Mouse (Mus musculus) midbrain, postnatal 0 days (tissue): Measurements from ENCODE around the gene Thtpa. TPM values are rescaled to one million over a fixed set of nuclear protein-coding genes. Genes with fewer than 3 reads are reported as not detected.

Source experiments
- ATAC-seq: fragments of 200-750 bp; cut with Nextera tagmentation; 2 replicates; pipeline ENCODE4 v1.8.0; 2017; ENCODE audit warnings: moderate number of reproducible peaks, mild to moderate bottlenecking, moderate TSS enrichment, moderate library complexity; ENCODE audit not compliant: low FRiP score
- DNase-seq: peaks from one replicate; pipeline ENCODE4 v3.0.0-alpha.2; 2015; ENCODE audit warnings: low spot score
- H3K27ac ChIP-seq: fragments of 300-500 bp; sonication (generic); 2 replicates; pipeline ENCODE4 v1.5.1; 2014; ENCODE audit warnings: low read depth, mild to moderate bottlenecking, low read length, mixed read lengths
- H3K27me3 ChIP-seq: fragments of 300-500 bp; sonication (generic); 2 replicates; pipeline ENCODE4 v1.6.1; 2014; ENCODE audit warnings: low read length, control low read depth, mixed read lengths; ENCODE audit not compliant: insufficient read depth
- H3K36me3 ChIP-seq: fragments of 300-500 bp; sonication (generic); 2 replicates; pipeline ENCODE4 v1.6.1; 2014; ENCODE audit warnings: low read length, control low read depth, mixed read lengths; ENCODE audit not compliant: insufficient read depth
- H3K4me1 ChIP-seq: fragments of 300-500 bp; sonication (generic); 2 replicates; pipeline ENCODE4 v1.6.1; 2014; ENCODE audit warnings: mild to moderate bottlenecking, control low read depth, antibody characterized with exemption, low read length, mixed read lengths; ENCODE audit not compliant: insufficient read depth
- H3K4me2 ChIP-seq: fragments of 300-500 bp; sonication (generic); 2 replicates; pipeline ENCODE4 v1.6.1; 2014; ENCODE audit warnings: low read depth, mild to moderate bottlenecking, low read length, mixed read lengths; ENCODE audit not compliant: poor library complexity, severe bottlenecking
- H3K4me3 ChIP-seq: fragments of 300-500 bp; sonication (generic); 2 replicates; pipeline ENCODE4 v1.5.1; 2014; ENCODE audit warnings: low read depth, mild to moderate bottlenecking, low read length, moderate library complexity
- H3K9ac ChIP-seq: fragments of 300-500 bp; sonication (generic); replicated peaks from 2 replicates; pipeline ENCODE4 v1.6.1; 2014; ENCODE audit warnings: mild to moderate bottlenecking, low read length, moderate library complexity, mixed read lengths; ENCODE audit not compliant: poor library complexity, severe bottlenecking
- H3K9me3 ChIP-seq: fragments of 300-500 bp; sonication (generic); 2 replicates; pipeline ENCODE4 v1.6.1; 2016; ENCODE audit warnings: low read length, control low read depth
- CTCF ChIP-seq: IDR thresholded peaks from 2 replicates; pipeline ENCODE4 v1.5.1; 2016; ENCODE audit warnings: antibody characterized with exemption, mild to moderate bottlenecking
- WGBS: fragments of 180-500 bp; shearing (Covaris S2); extraction: QIAGEN DNeasy Blood & Tissue Kit; methylation state at CpG from one replicate; pipeline ENCODE4 v1.1.7; 2014; 5-methylcytosine and 5-hydroxymethylcytosine counted together
- polyA plus RNA-seq: library from polyadenylated mRNA; unstranded; fragments of >200 nt; fragmentation: Nextera tagmentation; extraction: Ambion mirVana; gene quantifications from 2 replicates; pipeline ENCODE4 v1.2.1, GENCODE M21; 2015
- total RNA-seq: library from RNA; depleted of rRNA; stranded (reverse); fragments of >200 nt; gene quantifications from 2 replicates; pipeline ENCODE4 v1.2.3, GENCODE M21; 2014

The Thtpa gene
- total and polyA plus RNA-seq, 2 experiments from 2014 or later, result 32.5 to 42.1 TPM

DNA sequence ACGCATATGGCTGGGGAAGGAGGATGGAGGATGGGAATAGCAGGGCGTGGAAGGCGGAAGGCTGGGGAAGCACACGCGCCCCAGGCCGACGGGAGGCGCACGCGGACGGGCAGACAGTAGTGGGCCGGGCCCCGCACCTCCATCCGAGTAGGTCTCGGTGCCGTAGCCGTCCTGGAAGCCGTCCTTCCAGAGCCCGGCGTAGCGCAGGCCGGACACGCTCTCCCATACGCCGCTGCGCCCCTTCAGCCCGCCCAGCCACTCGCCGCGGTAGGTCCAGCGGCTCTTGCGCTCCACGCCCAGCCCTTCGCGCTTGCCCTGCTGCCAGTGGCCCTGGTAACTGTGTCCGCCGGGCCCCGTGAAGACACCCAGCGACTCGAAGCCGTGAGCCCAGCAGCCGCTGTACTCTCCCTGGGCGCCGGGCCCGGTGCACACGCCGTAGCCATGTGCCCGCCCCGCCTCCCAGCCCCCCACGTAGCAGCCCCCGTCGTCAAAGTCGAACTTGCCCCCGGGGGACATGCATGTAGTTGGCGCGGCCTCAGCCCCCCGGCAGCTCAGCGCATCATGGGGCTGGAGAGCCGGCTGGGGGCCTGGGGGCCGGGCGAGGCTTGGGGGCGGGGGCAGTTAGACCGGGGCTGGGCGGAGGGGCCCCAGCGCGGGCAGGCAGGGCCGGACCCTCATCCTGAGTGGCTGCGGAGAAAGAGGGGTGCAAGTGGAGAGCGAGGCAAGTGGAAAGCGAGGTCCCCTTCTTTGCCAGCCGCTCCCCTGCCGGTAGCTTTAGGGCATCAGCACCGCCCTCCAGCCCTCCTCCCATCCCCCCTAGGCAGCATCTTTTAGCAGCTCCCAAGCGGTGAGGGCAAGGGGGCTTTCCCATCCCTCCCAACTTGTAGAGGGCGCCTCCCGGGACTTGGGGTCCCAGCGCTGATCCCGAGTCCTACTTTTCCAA lies 20.4 kb downstream of the Thtpa start:
- DNase-seq (peak; percentile 65), ATAC-seq (peak; percentile 48)
- H3K27me3 ChIP-seq, result no peaks in the 10 kb centered on the region
- no peaks in the 10 kb centered on the region for H3K9me3 ChIP-seq
- peaks cover 6% of the 10 kb centered on the region for H3K36me3 ChIP-seq
- H3K4me3 ChIP-seq, result peak overlapping the region; percentile 82
- TF ChIP-seq CTCF, result peak; percentile 48
- H3K9ac ChIP-seq, result peak overlapping the region; percentile 96
- H3K4me1 ChIP-seq, result peaks cover 25% of the 10 kb centered on the region; the same call in 1 of the 2 replicates
- peak overlapping the region; percentile 97 for H3K27ac ChIP-seq
- under 1% methylated on average over 57 of the region's 78 CpGs for WGBS
- peak overlapping the region; percentile 76 for H3K4me2 ChIP-seq

DNA sequence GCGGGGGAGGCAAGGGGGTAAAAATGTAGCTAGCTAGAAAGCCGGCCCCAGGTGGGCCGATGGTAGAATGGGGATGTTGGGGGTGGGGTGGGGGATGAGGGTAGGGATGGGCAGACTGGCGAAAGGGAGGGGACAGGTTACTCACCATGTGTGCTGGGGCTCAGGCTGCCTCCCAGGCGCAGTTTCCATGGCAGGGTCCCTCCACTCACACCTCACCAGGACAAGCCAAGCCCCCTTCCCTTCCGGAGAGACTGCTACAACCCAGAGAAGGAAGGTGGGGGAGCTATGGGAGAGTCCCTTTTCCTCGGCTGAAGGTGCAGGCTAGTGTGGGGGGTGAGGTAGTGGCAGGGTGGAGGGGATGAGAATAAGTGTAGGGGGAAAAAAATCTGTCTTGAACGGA lies 21.3 kb downstream of the Thtpa start:
- ATAC-seq (peak; percentile 42), DNase-seq (no peak)
- H3K4me1 ChIP-seq, result peaks cover 23% of the 10 kb centered on the region; the same call in 1 of the 2 replicates
- no peak for TF ChIP-seq CTCF
- peak overlapping the region; percentile 96 for H3K9ac ChIP-seq
- WGBS, result 1% methylated on average over 8 of the region's 8 CpGs
- no peaks in the 10 kb centered on the region for H3K27me3 ChIP-seq
- H3K27ac ChIP-seq, result peak overlapping the region; percentile 97
- H3K9me3 ChIP-seq, result no peaks in the 10 kb centered on the region
- peak overlapping the region; percentile 82 for H3K4me3 ChIP-seq
- H3K4me2 ChIP-seq, result peak overlapping the region; percentile 76
- H3K36me3 ChIP-seq, result peaks cover 6% of the 10 kb centered on the region

DNA sequence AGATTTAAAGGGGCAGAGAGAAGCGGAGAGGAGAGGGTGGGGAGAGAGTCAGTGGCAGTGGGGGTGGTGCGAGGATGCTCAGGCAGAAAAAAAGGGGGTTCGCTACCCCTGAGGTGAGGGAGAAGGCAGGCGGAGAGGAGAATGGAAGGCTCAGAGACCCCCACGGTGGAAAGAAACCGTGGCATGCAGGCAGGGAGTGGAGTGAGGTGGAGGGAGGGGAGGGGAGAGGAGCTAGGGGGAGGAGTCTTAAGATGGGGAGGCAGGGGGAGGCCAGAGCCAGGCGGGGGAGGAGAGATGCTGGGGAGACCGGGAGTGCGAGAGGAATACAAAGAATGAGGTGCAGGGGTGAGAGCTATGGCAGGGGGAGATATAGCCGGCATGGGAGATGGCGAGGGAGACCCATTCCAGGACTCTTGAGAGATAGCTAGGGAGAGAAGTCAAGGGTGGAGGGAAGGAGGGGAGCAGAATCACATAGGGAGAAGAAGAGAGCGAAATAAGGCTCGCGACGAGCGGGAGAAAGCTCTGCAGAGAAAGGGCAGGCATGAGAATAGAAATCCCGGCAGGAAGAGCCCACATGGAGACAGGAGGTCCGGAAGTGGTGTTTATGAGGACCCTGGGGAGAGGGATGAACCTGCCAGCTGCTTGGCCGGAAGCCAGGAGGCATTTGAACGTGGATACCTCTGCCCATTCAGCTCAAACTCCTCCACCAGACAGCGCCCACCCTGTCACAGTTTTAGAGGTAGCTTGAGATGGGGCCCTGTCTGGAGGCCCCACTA lies 22.0 kb downstream of the Thtpa start, which contains the start of gene Jph4:
Gene Jph4 (minus strand): TSS at position 511 of the 776 bp plus-strand sequence.
- DNase-seq (peak; percentile 85), ATAC-seq (peak; percentile 71)
- 3% methylated on average over 21 of the region's 21 CpGs for WGBS
- Histone ChIP-seq H3K36me3 (peaks cover 6% of the 10 kb centered on the region), H3K27me3 (no peaks in the 10 kb centered on the region), H3K27ac (peak within 1 kb of the TSS; percentile 97), H3K4me1 (peaks cover 22% of the 10 kb centered on the region; the same call in 1 of the 2 replicates), H3K4me2 (peak within 1 kb of the TSS; percentile 76), H3K9me3 (no peaks in the 10 kb centered on the region), H3K9ac (peak within 1 kb of the TSS; percentile 96), H3K4me3 (peak within 1 kb of the TSS; percentile 82)
- no peak for TF ChIP-seq CTCF

DNA sequence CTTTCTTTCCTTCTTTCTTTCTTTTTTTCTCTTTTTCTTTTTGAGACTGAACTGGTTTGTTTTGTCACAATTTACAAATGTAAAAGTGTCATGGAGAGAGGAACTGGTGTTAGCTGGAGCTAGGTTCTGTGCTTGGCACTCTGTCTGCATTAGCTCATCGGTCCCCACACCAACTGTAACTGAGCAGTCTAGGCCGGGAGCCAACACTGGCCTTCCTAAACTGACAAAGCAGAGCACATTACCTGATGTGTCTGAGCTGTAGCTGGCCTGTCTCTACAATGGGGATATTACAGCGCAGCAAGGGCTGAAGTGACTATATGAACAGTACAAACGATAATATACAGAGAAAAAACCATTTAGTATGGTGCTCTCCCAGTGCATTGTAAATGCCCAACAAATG lies 24.3 kb downstream of the Thtpa start:
- peak; percentile 54 for DNase-seq
- Histone ChIP-seq H3K4me3 (no peak overlapping the region), H3K4me2 (no peak overlapping the region), H3K9me3 (no peaks in the 10 kb centered on the region), H3K36me3 (no peaks in the 10 kb centered on the region), H3K9ac (no peak overlapping the region), H3K27me3 (no peaks in the 10 kb centered on the region), H3K27ac (no peak overlapping the region), H3K4me1 (peaks cover 18% of the 10 kb centered on the region)
- no peak for TF ChIP-seq CTCF
- no peak for ATAC-seq
- WGBS, result 74% methylated on average over 4 of the region's 4 CpGs

DNA sequence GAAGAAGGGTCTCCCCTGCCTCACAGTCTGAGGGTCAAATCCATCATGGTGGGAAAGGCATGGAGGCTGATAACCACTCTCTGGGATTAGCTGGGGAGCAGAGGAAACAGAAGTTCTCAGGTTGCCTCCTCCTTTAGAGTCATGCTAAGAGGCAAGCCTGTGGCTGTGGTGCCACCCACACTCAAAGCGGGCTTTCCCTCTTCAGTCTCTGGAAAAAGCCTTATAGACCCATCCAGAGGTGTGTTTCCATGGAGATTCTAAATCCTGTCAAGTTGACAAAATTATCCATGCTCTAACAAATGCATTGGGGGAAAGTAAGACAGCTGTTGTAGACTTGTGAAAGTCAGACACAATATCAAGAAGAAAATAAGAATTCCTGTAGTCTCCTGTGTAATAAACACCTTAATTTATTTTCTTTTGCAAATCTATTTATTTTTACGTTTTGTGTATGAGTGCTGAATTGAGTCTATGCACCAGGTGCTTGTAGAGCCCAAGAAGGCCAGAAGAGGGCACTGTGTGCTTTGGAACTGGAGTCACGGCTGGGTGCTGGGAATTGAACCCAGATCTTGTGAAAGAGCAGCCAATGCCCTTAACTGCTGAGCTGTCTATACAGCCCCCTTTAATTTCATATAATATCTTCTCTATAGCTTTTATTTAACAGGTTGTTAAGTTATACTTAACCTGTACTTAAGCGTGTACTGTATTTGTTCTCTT lies 25.0 kb downstream of the Thtpa start:
- H3K27ac ChIP-seq, result no peak overlapping the region
- TF ChIP-seq CTCF, result peak; percentile 56
- DNase-seq (no peak), ATAC-seq (no peak)
- no peaks in the 10 kb centered on the region for H3K27me3 ChIP-seq
- no peaks in the 10 kb centered on the region for H3K9me3 ChIP-seq
- no peak overlapping the region for H3K4me3 ChIP-seq
- H3K36me3 ChIP-seq, result no peaks in the 10 kb centered on the region
- no peak overlapping the region for H3K9ac ChIP-seq
- peaks cover 15% of the 10 kb centered on the region for H3K4me1 ChIP-seq
- no peak overlapping the region for H3K4me2 ChIP-seq
- 67% methylated on average over 4 of the region's 4 CpGs for WGBS
